Mouse (Mus musculus) stomach, embryonic 15.5 days (tissue): ENCODE measurements around the gene Piwil4. TPM values are rescaled to one million over a fixed set of nuclear protein-coding genes. Genes with fewer than 3 reads are reported as not detected.
"Not testable (repeated sequence)": the region's sequence is repeated elsewhere in the genome, so short reads cannot be mapped to it uniquely, and the experiment has no call there.

Source experiments
- ATAC-seq: fragments of 200-750 bp; cut with Nextera tagmentation; 2 replicates; pipeline ENCODE4 v1.8.0; 2017; ENCODE audit warnings: low read depth, moderate number of reproducible peaks, moderate TSS enrichment; ENCODE audit not compliant: insufficient read depth, low FRiP score
- H3K27ac ChIP-seq: fragments of 300-500 bp; sonication (generic); 2 replicates; pipeline ENCODE4 v1.5.1; 2015; ENCODE audit warnings: mild to moderate bottlenecking, inconsistent platforms
- H3K27me3 ChIP-seq: fragments of 300-500 bp; sonication (generic); replicated peaks from 2 replicates; pipeline ENCODE4 v1.6.1; 2015; ENCODE audit warnings: inconsistent platforms
- H3K36me3 ChIP-seq: fragments of 300-500 bp; sonication (generic); 2 replicates; pipeline ENCODE4 v1.6.1; 2015; ENCODE audit warnings: inconsistent platforms
- H3K4me1 ChIP-seq: fragments of 300-500 bp; sonication (generic); 2 replicates; pipeline ENCODE4 v1.6.1; 2015; ENCODE audit warnings: inconsistent platforms
- H3K4me2 ChIP-seq: fragments of 300-500 bp; sonication (generic); 2 replicates; pipeline ENCODE4 v1.6.1; 2015; ENCODE audit warnings: mild to moderate bottlenecking, inconsistent platforms
- H3K4me3 ChIP-seq: fragments of 300-500 bp; sonication (generic); replicated peaks from 2 replicates; pipeline ENCODE4 v1.5.1; 2015; ENCODE audit warnings: inconsistent platforms
- H3K9ac ChIP-seq: fragments of 300-500 bp; sonication (generic); 2 replicates; pipeline ENCODE4 v1.6.1; 2015; ENCODE audit warnings: inconsistent platforms
- H3K9me3 ChIP-seq: fragments of 300-500 bp; sonication (generic); 2 replicates; pipeline ENCODE4 v1.6.1; 2016; ENCODE audit warnings: inconsistent platforms
- WGBS: fragments of 180-500 bp; shearing (Covaris S2); methylation state at CpG from one replicate; pipeline ENCODE4 v1.1.7; 2015; 5-methylcytosine and 5-hydroxymethylcytosine counted together
- polyA plus RNA-seq: library from polyadenylated mRNA; unstranded; fragments of >200 nt; fragmentation: Nextera tagmentation; extraction: Ambion mirVana; gene quantifications from 2 replicates; pipeline ENCODE4 v1.2.1, GENCODE M21; 2015

Gene Piwil4
- polyA plus RNA-seq, 1 experiment from 2014 or later = 0.14 TPM

DNA sequence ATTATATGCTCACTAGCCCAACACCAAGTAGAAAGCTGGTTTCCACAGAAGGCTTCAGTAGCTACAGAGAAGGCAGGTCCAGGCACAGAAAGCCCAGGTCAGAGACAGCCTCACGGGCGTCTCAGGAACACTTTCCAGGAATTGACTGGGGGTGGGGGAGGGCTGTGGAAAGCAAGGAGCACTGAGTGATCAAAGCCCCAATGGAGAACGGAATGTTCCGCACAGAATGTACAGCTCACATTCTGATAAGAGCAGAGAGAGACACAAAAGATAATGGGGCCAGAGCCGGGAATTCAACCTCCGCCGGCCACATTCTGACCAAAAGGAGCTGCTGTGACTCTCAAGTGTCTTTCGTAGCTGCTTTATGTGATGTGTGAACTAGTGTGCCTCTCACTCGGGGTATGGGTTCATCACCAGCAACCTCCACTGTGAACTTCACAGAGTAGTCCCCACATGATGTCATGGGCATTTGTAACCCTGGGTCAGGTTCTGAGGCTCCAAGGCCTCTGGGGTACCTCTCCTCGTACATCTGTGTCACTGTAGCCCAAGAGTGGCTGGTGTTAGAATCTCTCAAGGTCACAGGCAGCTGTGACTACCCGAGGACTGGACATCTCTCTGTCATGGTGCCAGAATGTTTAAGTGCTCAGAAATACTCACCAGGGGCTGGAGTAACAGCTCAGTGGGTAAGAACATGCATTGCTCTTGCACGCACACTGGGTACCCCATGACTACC is 51.0 kb downstream of the Piwil4 start:
- no peaks in the 10 kb centered on the region for H3K9me3 ChIP-seq
- no peaks in the 10 kb centered on the region for H3K27me3 ChIP-seq
- H3K9ac ChIP-seq = no peak overlapping the region
- WGBS = 59% methylated on average over 12 of the region's 12 CpGs
- no peaks in the 10 kb centered on the region for H3K36me3 ChIP-seq
- 0 out of 2 replicates have a peak, but pooled peaks have one; percentile 43 for ATAC-seq
- no peak overlapping the region for H3K27ac ChIP-seq
- H3K4me3 ChIP-seq = no peak overlapping the region
- H3K4me1 ChIP-seq = 0 out of 2 replicates have a peak, but pooled peaks cover 3% of the 10 kb centered on the region
- no peak overlapping the region for H3K4me2 ChIP-seq

- H3K9me3 ChIP-seq = no peaks in the 10 kb centered on the region
- no peak overlapping the region for H3K9ac ChIP-seq
- 0 out of 2 replicates have a peak, but pooled peaks cover 3% of the 10 kb centered on the region for H3K4me1 ChIP-seq
- 52% methylated on average over 4 of the region's 4 CpGs for WGBS
- H3K27me3 ChIP-seq = no peaks in the 10 kb centered on the region
- H3K36me3 ChIP-seq = no peaks in the 10 kb centered on the region
- H3K27ac ChIP-seq = no peak overlapping the region
- H3K4me3 ChIP-seq = no peak overlapping the region
- H3K4me2 ChIP-seq = no peak overlapping the region
- ATAC-seq = peak; percentile 27; the same call in 1 of the 2 replicates
Observed at GRCm38 (mm10) chr9:14684363-14684762, 56.2 kb downstream of the Piwil4 start.

GRCm38 (mm10) chr9:14682741-14683140 is 57.8 kb downstream of the Piwil4 start:
- H3K4me3 ChIP-seq = no peak overlapping the region
- H3K27me3 ChIP-seq = no peaks in the 10 kb centered on the region
- H3K9ac ChIP-seq = no peak overlapping the region
- no peak overlapping the region for H3K27ac ChIP-seq
- H3K36me3 ChIP-seq = no peaks in the 10 kb centered on the region
- ATAC-seq = no peak
- H3K4me2 ChIP-seq = no peak overlapping the region
- H3K9me3 ChIP-seq = no peaks in the 10 kb centered on the region
- H3K4me1 ChIP-seq = no peaks in the 10 kb centered on the region

GRCm38 (mm10) chr9:14680584-14680983 is 59.9 kb downstream of the Piwil4 start:
- no peak overlapping the region for H3K9ac ChIP-seq
- no peak overlapping the region for H3K4me2 ChIP-seq
- H3K27ac ChIP-seq = no peak overlapping the region
- 54% methylated on average over 2 of the region's 2 CpGs for WGBS
- H3K9me3 ChIP-seq = no peaks in the 10 kb centered on the region
- no peaks in the 10 kb centered on the region for H3K27me3 ChIP-seq
- no peak for ATAC-seq
- H3K4me1 ChIP-seq = no peaks in the 10 kb centered on the region; the same call in 1 of the 2 replicates
- H3K4me3 ChIP-seq = no peak overlapping the region
- no peaks in the 10 kb centered on the region for H3K36me3 ChIP-seq

- H3K9ac ChIP-seq = no peak overlapping the region
- no peaks in the 10 kb centered on the region; the same call in 1 of the 2 replicates for H3K4me1 ChIP-seq
- no peaks in the 10 kb centered on the region for H3K27me3 ChIP-seq
- no peak overlapping the region for H3K4me3 ChIP-seq
- 44% methylated on average over 9 of the region's 9 CpGs for WGBS
- no peaks in the 10 kb centered on the region for H3K9me3 ChIP-seq
- H3K4me2 ChIP-seq = no peak overlapping the region
- H3K27ac ChIP-seq = peak overlapping the region; percentile 63
- ATAC-seq = peak; percentile 73
- no peaks in the 10 kb centered on the region for H3K36me3 ChIP-seq
Observed at GRCm38 (mm10) chr9:14675707-14676691, 64.5 kb downstream of the Piwil4 start.

DNA sequence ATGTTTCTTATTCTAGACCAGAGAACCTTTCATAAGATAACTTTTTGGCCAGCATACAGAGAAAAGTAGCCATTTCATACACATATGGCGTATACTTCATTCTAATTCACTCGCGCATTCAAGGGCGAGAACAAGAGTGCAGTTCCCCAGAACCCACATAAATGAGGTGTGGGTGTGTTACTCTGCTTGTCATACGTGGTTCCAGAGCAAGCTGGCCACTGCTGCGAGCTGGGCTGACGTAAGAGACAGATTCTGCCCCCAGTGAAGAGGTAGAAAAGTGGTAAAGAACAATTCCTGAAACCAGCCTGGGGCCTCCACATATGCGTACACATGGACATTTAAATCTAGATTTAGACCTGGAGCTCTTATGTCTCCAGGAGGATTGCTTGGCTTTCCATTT is 66.0 kb downstream of the Piwil4 start:
- Histone ChIP-seq H3K27ac (no peak overlapping the region), H3K36me3 (no peaks in the 10 kb centered on the region), H3K9me3 (no peaks in the 10 kb centered on the region), H3K9ac (no peak overlapping the region), H3K27me3 (no peaks in the 10 kb centered on the region), H3K4me2 (no peak overlapping the region), H3K4me3 (no peak overlapping the region), H3K4me1 (no peaks in the 10 kb centered on the region; the same call in 1 of the 2 replicates)
- ATAC-seq = no peak
- WGBS = 90% methylated on average over 8 of the region's 8 CpGs

DNA sequence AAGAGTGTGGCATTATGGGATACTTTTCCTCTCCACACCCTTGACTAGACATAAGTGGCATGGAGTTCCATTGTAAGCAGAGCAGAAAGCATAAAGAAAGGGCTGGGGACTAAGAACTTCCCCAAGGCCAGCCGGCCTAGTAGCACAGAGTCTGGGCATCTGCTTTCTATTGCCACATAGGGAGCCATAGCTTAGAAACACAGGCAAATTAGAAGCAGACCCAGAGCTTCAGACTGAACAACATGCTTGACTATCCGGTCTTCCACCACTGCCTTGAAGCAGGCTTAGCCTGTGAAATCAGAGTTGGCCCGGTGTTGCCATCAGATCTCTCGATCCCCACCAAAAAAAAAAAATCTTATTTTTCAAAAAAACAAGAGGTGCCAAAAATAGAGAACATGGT is 67.4 kb downstream of the Piwil4 start:
- WGBS = 90% methylated on average over 4 of the region's 4 CpGs
- ATAC-seq = no peak
- Histone ChIP-seq H3K4me1 (no peaks in the 10 kb centered on the region; the same call in 1 of the 2 replicates), H3K36me3 (no peaks in the 10 kb centered on the region), H3K4me3 (no peak overlapping the region), H3K9ac (no peak overlapping the region), H3K9me3 (no peaks in the 10 kb centered on the region), H3K4me2 (no peak overlapping the region), H3K27ac (no peak overlapping the region), H3K27me3 (no peaks in the 10 kb centered on the region)

- not testable (repeated sequence) for ATAC-seq, H3K27ac ChIP-seq
- 50% methylated on average over 5 of the region's 5 CpGs for WGBS
Observed at GRCm38 (mm10) chr9:14671965-14672364, 68.6 kb downstream of the Piwil4 start.

GRCm38 (mm10) chr9:14668382-14668781 is 72.2 kb downstream of the Piwil4 start:
- Histone ChIP-seq H3K4me3 (no peak overlapping the region), H3K4me1 (no peaks in the 10 kb centered on the region), H3K9ac (no peak overlapping the region), H3K4me2 (no peak overlapping the region), H3K9me3 (no peaks in the 10 kb centered on the region), H3K27ac (no peak overlapping the region), H3K36me3 (no peaks in the 10 kb centered on the region), H3K27me3 (no peaks in the 10 kb centered on the region)
- WGBS = 76% methylated on average over 3 of the region's 3 CpGs
- no peak for ATAC-seq

More at GRCm38 (mm10) chr9:14671965-14672364, 68.6 kb downstream of the Piwil4 start:
- H3K9ac ChIP-seq, H3K4me2 ChIP-seq, H3K27me3 ChIP-seq, H3K36me3 ChIP-seq, H3K4me1 ChIP-seq, H3K4me3 ChIP-seq, H3K9me3 ChIP-seq: not testable (repeated sequence)

DNA sequence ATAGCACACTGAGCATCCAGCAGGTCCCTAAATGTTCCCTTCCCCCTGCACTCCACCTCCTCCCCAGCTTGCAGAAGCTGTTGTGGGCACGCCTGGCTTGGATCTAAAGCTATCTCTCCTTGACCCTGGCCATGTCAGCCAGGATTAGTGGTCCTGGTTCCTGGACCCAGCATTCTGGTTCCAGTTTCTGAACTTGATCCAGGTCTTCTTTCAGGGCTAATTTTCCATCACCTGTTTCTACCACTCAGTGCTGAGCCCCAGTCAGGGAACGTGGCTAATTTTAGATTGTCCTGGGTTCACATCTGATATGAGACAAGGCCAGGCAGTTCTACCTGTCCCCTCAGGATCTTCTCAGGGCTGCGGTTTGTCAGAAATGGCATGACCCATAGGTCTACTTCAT is 74.5 kb downstream of the Piwil4 start:
- no peak overlapping the region for H3K4me2 ChIP-seq
- H3K9me3 ChIP-seq = no peaks in the 10 kb centered on the region
- WGBS = 84% methylated on average over 3 of the region's 3 CpGs
- H3K4me3 ChIP-seq = no peak overlapping the region
- H3K27me3 ChIP-seq = no peaks in the 10 kb centered on the region
- ATAC-seq = no peak
- H3K36me3 ChIP-seq = no peaks in the 10 kb centered on the region
- H3K4me1 ChIP-seq = no peaks in the 10 kb centered on the region
- H3K27ac ChIP-seq = no peak overlapping the region
- H3K9ac ChIP-seq = no peak overlapping the region

DNA sequence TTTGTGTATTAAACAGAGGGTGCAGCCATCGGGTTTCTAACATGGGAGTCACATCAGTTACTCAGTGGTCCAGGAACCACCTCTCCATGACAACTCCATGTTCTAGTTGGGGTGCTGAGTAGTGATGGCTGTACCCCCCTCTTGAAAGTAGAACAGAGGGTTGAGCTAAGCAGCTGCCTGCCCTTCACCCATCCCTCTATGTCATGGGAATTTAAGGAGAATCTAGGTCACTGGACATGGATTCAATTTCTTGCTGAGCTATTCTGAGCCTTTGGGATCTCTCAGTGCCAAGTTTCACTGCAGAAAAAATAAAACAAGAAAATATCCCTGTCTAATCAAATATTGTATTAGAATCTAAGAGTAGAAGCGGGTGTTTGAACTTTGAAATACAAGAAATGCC is 76.9 kb downstream of the Piwil4 start:
- 88% methylated on average over 2 of the region's 2 CpGs for WGBS

GRCm38 (mm10) chr9:14662876-14663275 is 77.7 kb downstream of the Piwil4 start:
- Histone ChIP-seq H3K4me3 (no peak overlapping the region), H3K9ac (no peak overlapping the region), H3K4me1 (no peaks in the 10 kb centered on the region), H3K4me2 (no peak overlapping the region), H3K36me3 (no peaks in the 10 kb centered on the region), H3K27ac (peak overlapping the region; percentile 83), H3K27me3 (no peaks in the 10 kb centered on the region), H3K9me3 (no peaks in the 10 kb centered on the region)
- 66% methylated on average over 7 of the region's 7 CpGs for WGBS
- no peak for ATAC-seq

More for the DNA sequence above, 76.9 kb downstream of the Piwil4 start:
- Histone ChIP-seq H3K9me3 (no peaks in the 10 kb centered on the region), H3K9ac (no peak overlapping the region), H3K27ac (peak overlapping the region; percentile 83), H3K4me3 (no peak overlapping the region), H3K4me1 (no peaks in the 10 kb centered on the region), H3K36me3 (no peaks in the 10 kb centered on the region), H3K27me3 (no peaks in the 10 kb centered on the region), H3K4me2 (no peak overlapping the region)
- no peak for ATAC-seq
